Mouse (Mus musculus) heart, embryonic 16.5 days (tissue): ENCODE data around the gene Taf1c. TPM values are rescaled to one million over a fixed set of nuclear protein-coding genes. Genes with fewer than 3 reads are reported as not detected.

Experiments
- ATAC-seq: fragments of 200-750 bp; cut with Nextera tagmentation; replicated peaks from 2 replicates; pipeline ENCODE4 v1.8.0; 2017; ENCODE audit warnings: moderate number of reproducible peaks; ENCODE audit not compliant: insufficient read depth, low FRiP score; ENCODE audit errors: extremely low read depth
- H3K27ac ChIP-seq: fragments of 300-500 bp; sonication (generic); 2 replicates; pipeline ENCODE4 v1.5.1; 2014; ENCODE audit warnings: mild to moderate bottlenecking, low read length, control low read depth, moderate library complexity
- H3K27me3 ChIP-seq: fragments of 300-500 bp; sonication (generic); 2 replicates; pipeline ENCODE4 v1.6.1; 2014; ENCODE audit warnings: low read length, mixed read lengths; ENCODE audit not compliant: control insufficient read depth, insufficient read depth
- H3K36me3 ChIP-seq: fragments of 300-500 bp; sonication (generic); 2 replicates; pipeline ENCODE4 v1.6.1; 2014; ENCODE audit not compliant: control insufficient read depth, insufficient read depth
- H3K4me1 ChIP-seq: fragments of 300-500 bp; sonication (generic); 2 replicates; pipeline ENCODE4 v1.6.1; 2014; ENCODE audit warnings: low read length, mixed read lengths; ENCODE audit not compliant: control insufficient read depth, insufficient read depth
- H3K4me2 ChIP-seq: fragments of 300-500 bp; sonication (generic); 2 replicates; pipeline ENCODE4 v1.6.1; 2014; ENCODE audit warnings: low read depth, mild to moderate bottlenecking, control low read depth, low read length
- H3K4me3 ChIP-seq: fragments of 300-500 bp; sonication (generic); 2 replicates; pipeline ENCODE4 v1.5.1; 2014; ENCODE audit warnings: mild to moderate bottlenecking, control low read depth, low read length
- H3K9ac ChIP-seq: fragments of 300-500 bp; sonication (generic); 2 replicates; pipeline ENCODE4 v1.6.1; 2014; ENCODE audit warnings: low read length, control low read depth
- H3K9me3 ChIP-seq: fragments of 300-500 bp; sonication (generic); replicated peaks from 2 replicates; pipeline ENCODE4 v1.6.1; 2016; ENCODE audit warnings: low read length; ENCODE audit not compliant: control insufficient read depth
- WGBS: fragments of 180-500 bp; shearing (Covaris S2); extraction: QIAGEN DNeasy Blood & Tissue Kit; methylation state at CpG from one replicate; pipeline ENCODE4 v1.1.7; 2014; 5-methylcytosine and 5-hydroxymethylcytosine counted together
- polyA plus RNA-seq: library from polyadenylated mRNA; unstranded; fragments of >200 nt; fragmentation: Nextera tagmentation; extraction: Ambion mirVana; gene quantifications from 2 replicates; pipeline ENCODE4 v1.2.1, GENCODE M21; 2015

The Taf1c gene
- polyA plus RNA-seq, 1 experiment from 2014 or later = 9.4 TPM

DNA sequence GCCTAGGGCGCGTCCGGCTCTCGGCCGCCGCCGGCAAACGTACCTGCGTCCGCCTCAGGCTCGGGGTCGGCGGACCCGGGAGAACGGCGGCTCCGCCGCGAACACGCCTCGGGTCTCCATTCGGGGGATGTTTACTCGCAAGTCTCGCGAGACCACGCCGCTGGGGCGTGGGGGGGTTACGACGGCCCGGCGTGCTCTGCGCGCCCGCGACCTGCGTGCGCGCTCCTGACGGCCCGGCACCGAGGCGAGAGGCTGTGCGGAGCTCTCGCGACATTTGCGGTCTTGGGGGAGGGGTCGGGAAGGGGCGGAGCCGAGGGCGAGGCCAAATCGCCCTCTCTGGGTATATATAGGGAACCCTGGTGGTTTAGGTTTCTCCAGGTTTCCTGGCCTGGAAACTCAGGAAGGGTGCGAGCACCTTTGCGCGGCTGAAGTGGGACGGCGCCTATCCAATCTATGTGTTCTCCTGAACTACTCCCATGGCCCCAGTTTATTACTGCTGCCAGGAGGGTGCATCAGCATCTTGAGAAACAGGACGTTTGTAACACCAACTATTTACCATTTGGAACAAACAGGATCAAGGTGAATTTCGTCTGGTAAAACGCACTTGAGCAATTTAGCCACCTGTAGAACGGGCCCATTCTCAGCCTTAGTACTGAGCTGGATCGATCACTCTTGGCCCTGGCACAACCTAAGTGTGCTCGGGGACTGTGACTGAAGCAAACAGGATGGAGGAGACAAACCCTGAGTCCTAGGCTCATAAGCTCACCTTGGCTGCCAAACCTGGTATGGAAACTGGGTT is 46.2 kb downstream of the Taf1c start, which contains the start of gene Mbtps1:
Mbtps1 (minus strand) TSS at position 133 of the 799 bp plus-strand sequence.
- H3K9me3 ChIP-seq = no peaks in the 10 kb centered on the region
- ATAC-seq = peak; percentile 97
- peak within 1 kb of the TSS; percentile 89 for H3K9ac ChIP-seq
- H3K4me1 ChIP-seq = peaks cover 16% of the 10 kb centered on the region
- H3K36me3 ChIP-seq = 0 out of 2 replicates have a peak, but pooled peaks cover 9% of the 10 kb centered on the region
- no peaks in the 10 kb centered on the region for H3K27me3 ChIP-seq
- peak within 1 kb of the TSS; percentile 94 for H3K4me2 ChIP-seq
- WGBS = 5% methylated on average over 62 of the region's 63 CpGs
- peak within 1 kb of the TSS; percentile 83 for H3K4me3 ChIP-seq
- H3K27ac ChIP-seq = peak within 1 kb of the TSS; percentile 85

DNA sequence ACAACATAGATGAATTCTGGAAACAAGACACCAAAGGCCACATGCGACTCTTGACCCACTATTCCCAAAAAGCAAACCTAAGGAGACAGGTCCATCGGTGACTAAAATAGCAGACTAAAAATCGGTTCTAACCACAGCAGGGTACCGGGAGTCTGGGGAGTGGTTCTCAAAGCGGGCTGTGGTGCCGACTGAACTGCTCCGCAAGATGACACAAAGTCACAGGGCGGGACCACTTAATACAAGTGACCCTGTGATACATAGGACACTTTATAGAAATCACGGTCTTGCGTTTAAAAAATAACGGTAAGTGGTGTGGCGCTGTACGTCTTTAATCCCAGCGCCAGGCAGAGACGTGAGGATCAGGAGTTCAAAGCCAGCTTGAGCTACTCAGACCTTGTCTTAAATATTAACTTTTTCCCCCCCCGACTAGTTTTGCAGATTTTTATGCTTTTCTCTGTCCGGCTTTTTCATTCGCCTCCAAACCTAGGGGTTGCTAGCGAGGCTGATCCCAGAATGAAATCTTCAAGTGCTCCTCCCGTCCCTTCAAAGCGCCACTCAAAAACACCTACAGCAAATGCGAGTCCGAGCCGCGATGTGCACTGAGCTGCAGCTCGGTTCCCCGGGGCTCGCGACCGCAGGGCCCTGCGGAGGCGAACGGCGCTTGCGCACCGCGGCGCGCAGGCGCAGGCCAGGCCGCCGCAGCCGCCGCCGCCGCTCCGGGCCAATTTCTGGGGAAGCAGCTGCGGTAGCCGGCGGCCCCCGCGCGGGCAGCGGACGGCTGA is 47.0 kb downstream of the Taf1c start:
- H3K36me3 ChIP-seq = 0 out of 2 replicates have a peak, but pooled peaks cover 6% of the 10 kb centered on the region
- H3K9me3 ChIP-seq = no peaks in the 10 kb centered on the region
- under 1% methylated on average over 55 of the region's 55 CpGs for WGBS
- H3K4me2 ChIP-seq = peak overlapping the region; percentile 94
- peak; percentile 92 for ATAC-seq
- peaks cover 16% of the 10 kb centered on the region for H3K4me1 ChIP-seq
- H3K9ac ChIP-seq = peak overlapping the region; percentile 89
- peak overlapping the region; percentile 85 for H3K27ac ChIP-seq
- no peaks in the 10 kb centered on the region for H3K27me3 ChIP-seq
- H3K4me3 ChIP-seq = peak overlapping the region; percentile 83

DNA sequence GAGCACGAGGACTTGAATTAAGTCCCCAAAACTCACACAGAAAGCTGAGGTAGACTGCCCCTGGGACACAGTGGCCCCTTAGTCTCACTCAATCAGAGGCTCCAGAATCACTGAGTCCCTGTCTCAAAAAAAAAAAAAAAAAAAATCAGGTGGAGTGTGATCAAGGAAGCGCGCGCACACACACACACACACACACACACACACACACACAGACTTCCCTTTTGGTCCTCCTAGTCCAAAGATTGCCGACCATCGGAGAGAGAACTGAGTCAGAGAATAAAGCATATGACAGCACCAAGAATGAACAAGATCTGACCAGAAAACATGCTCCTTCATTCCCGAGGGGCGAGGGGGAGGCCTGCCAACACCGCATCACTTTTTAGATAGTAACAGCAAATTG is 47.9 kb downstream of the Taf1c start:
- H3K36me3 ChIP-seq = 0 out of 2 replicates have a peak, but pooled peaks cover 4% of the 10 kb centered on the region
- H3K27ac ChIP-seq = no peak overlapping the region
- H3K27me3 ChIP-seq = no peaks in the 10 kb centered on the region
- H3K4me3 ChIP-seq = peak overlapping the region; percentile 83
- H3K4me2 ChIP-seq = peak overlapping the region; percentile 94
- peak overlapping the region; percentile 89 for H3K9ac ChIP-seq
- H3K9me3 ChIP-seq = no peaks in the 10 kb centered on the region
- ATAC-seq = no peak
- H3K4me1 ChIP-seq = peaks cover 18% of the 10 kb centered on the region
- WGBS = 70% methylated on average over 9 of the region's 9 CpGs

DNA sequence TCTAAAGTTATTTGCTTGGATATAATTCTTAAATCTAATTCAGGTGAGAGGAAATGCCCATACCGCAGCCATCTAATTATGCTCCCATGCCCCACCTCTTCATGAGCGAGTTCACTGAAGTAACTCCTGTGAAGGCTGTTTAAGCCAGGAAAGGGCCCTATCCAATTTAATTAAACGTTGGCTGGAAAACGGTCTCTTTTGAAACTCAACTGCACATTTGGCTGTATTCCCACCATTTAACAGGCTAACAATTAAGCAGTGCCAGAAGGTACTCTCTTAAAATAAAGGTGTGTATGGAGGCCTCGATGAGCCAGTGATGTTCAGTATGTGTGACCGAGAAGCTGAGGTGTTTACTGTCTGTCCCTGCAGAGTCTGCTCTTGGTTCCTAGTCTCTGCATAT is 49.2 kb downstream of the Taf1c start:
- no peak overlapping the region for H3K4me3 ChIP-seq
- no peaks in the 10 kb centered on the region for H3K36me3 ChIP-seq
- H3K27me3 ChIP-seq = no peaks in the 10 kb centered on the region
- ATAC-seq = no peak
- 85% methylated on average over 6 of the region's 6 CpGs for WGBS
- no peaks in the 10 kb centered on the region for H3K9me3 ChIP-seq
- peaks cover 18% of the 10 kb centered on the region for H3K4me1 ChIP-seq
- H3K4me2 ChIP-seq = no peak overlapping the region
- no peak overlapping the region for H3K27ac ChIP-seq
- H3K9ac ChIP-seq = no peak overlapping the region

- WGBS = 60% methylated on average over 2 of the region's 2 CpGs
- H3K4me2 ChIP-seq = no peak overlapping the region
- H3K4me3 ChIP-seq = no peak overlapping the region
- no peak overlapping the region for H3K27ac ChIP-seq
- no peak overlapping the region for H3K9ac ChIP-seq
- H3K4me1 ChIP-seq = peaks cover 15% of the 10 kb centered on the region
- no peaks in the 10 kb centered on the region for H3K27me3 ChIP-seq
- no peaks in the 10 kb centered on the region for H3K36me3 ChIP-seq
- no peak for ATAC-seq
- H3K9me3 ChIP-seq = no peaks in the 10 kb centered on the region
Measured at GRCm38 (mm10) chr8:119552967-119553366, 52.1 kb downstream of the Taf1c start.

DNA sequence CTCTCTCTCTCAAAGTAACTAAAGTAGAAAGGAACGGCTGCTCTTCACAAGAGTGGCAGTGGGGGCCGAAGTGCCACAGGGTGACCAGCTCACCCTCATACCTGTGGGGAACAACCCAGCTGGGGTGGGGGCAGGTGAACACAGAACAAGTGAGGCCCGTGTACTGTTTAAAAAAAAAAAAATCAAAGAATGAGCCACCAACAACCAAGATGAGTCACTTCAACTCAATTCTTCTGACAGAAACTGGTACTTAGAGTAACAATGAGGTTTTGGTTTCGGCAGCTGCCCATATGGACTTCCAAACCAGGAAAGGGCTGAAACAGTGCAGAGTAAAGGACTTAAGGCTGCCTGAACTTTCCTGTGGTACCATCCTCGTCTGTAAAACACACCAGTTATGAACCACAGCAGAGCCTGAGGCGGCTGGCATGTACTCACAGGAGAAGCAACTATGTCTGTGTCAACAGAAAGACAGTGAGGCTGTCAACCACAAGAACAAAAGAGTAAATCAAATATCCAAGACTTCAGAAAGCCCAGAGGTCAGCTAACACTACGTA is 56.4 kb downstream of the Taf1c start:
- H3K27me3 ChIP-seq = no peaks in the 10 kb centered on the region
- H3K4me2 ChIP-seq = no peak overlapping the region
- peaks cover 4% of the 10 kb centered on the region; the same call in 1 of the 2 replicates for H3K4me1 ChIP-seq
- 71% methylated on average over 7 of the region's 7 CpGs for WGBS
- peaks cover 26% of the 10 kb centered on the region for H3K36me3 ChIP-seq
- no peak overlapping the region for H3K27ac ChIP-seq
- no peak for ATAC-seq
- no peak overlapping the region for H3K4me3 ChIP-seq
- no peaks in the 10 kb centered on the region for H3K9me3 ChIP-seq
- H3K9ac ChIP-seq = no peak overlapping the region

Other genes starting within 250 kb of the Taf1c start
- gene Mlycd, start 210.3 kb downstream of the Taf1c start, polyA plus RNA-seq = 21.4 and 25.5 TPM in 2 replicates
- 0.74 and 0.85 TPM in 2 replicates for gene Osgin1, start 171.1 kb downstream of the Taf1c start, polyA plus RNA-seq
- 0.12 and 0.21 TPM in 2 replicates for gene Necab2, start 158.5 kb downstream of the Taf1c start, polyA plus RNA-seq
- gene Slc38a8, start 103.5 kb downstream of the Taf1c start, polyA plus RNA-seq = not detected in 2 replicates
- 68.5 and 72.4 TPM in 2 replicates for gene Mbtps1, start 46.5 kb downstream of the Taf1c start, polyA plus RNA-seq
- gene Hsdl1, start 30.0 kb downstream of the Taf1c start, polyA plus RNA-seq = 40.9 and 51.1 TPM in 2 replicates
- 0.50 and 0.71 TPM in 2 replicates for gene Dnaaf1, start 30.0 kb downstream of the Taf1c start, polyA plus RNA-seq
- gene Adad2, start 7.5 kb upstream of the Taf1c start, polyA plus RNA-seq = 0.07 TPM in 1 of 2 replicates, not detected in the other
- gene Kcng4, start 30.5 kb upstream of the Taf1c start, polyA plus RNA-seq = 0.04 TPM in 1 of 2 replicates, not detected in the other
- 6.4 and 7.5 TPM in 2 replicates for gene Wfdc1, start 61.1 kb upstream of the Taf1c start, polyA plus RNA-seq
- gene Atp2c2, start 94.8 kb upstream of the Taf1c start, polyA plus RNA-seq = 0.26 and 0.69 TPM in 2 replicates
- 12.5 and 15.0 TPM in 2 replicates for gene Tldc1, start 173.2 kb upstream of the Taf1c start, polyA plus RNA-seq
- 34.3 and 56.1 TPM in 2 replicates for gene Cotl1, start 235.3 kb upstream of the Taf1c start, polyA plus RNA-seq